In the genomic region with DNA sequence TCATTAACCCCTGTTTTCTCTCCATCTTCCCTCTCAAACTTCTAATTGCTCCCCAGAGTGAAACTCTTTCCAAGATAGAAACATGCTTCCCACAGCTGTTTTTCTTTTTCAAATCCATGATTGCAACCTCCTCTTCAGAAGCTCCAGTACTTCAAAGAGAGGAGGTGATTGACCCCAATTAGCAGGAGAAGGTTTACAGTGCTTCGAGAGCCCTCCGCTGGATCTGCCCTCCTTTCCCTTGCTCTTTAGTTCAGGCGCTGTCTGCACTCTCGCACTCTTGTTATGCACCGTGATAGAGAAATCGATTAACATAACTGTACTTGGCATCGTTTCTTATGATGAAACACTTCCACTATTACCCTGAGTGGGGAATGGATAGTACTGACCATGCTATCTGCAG, we compare ENCODE assay signal across 16 mouse cellular contexts.
A peak's percentile ranks its signal among the peaks of the same experiment; 100 is the strongest.
DNase-seq lines count a peak whose midpoint lies in the region; ATAC-seq and TF ChIP-seq lines count a peak whose summit lies in the region.
"Had no signal": no experiment of that assay in that cellular context is flagged by ENCODE, and none has a peak within 500 bp of the region (broad histone marks: within the 10 kb centered on the region; RNA-seq: fewer than 3 reads in every experiment).

No protein-coding gene starts in this region.

- peak overlapping the region; percentile 17; the same call in 1 of the 2 replicates for H3K4me3 ChIP-seq in gastrocnemius, adult 2 months
- no peak overlapping the region for H3K4me3 ChIP-seq in kidney, postnatal 0 days (replicated peaks; ENCODE audit: low read depth, low read length)
- H3K4me3 ChIP-seq: embryonic facial prominence, embryonic 13.5 days; intestine, embryonic 15.5 days; left cerebral cortex, adult 2 months; limb, embryonic 12.5 days; neural tube, embryonic 15.5 days had no signal

- no peaks in the 10 kb centered on the region for H3K4me1 ChIP-seq in kidney, postnatal 0 days (replicated peaks; ENCODE audit: insufficient read depth, low read length)
- H3K4me1 ChIP-seq: intestine, embryonic 15.5 days had no signal

- no peak overlapping the region for H3K27ac ChIP-seq in gastrocnemius, adult 2 months
- H3K27ac ChIP-seq in kidney, postnatal 0 days = no peak overlapping the region
- H3K27ac ChIP-seq: embryonic facial prominence, embryonic 13.5 days; intestine, embryonic 15.5 days; left cerebral cortex, adult 2 months; limb, embryonic 12.5 days; neural tube, embryonic 15.5 days had no signal

- no peak for DNase-seq in gastrocnemius, adult 2 months
- no peak for DNase-seq in gastrocnemius, postnatal 4 days (ENCODE audit: low spot score in 2 of 2)
- peak; percentile 32 for DNase-seq in kidney, postnatal 0 days (ENCODE audit: low spot score)
- no peak for DNase-seq in kidney, adult 11 months
- peak; percentile 70 for DNase-seq in brain, embryonic 14.5 days (ENCODE audit: low read depth)
- DNase-seq in hindlimb bud, embryonic 11.5 days (ENCODE audit: extremely low spot score, low read depth, low spot score) = peak; percentile 41
- no peak for DNase-seq in thymus, postnatal 36 days
- DNase-seq in right cerebral cortex, postnatal 10 days (ENCODE audit: low spot score in 2 of 2) = no peak
- DNase-seq: cerebellum, adult 9-10 months; gastrocnemius, postnatal 25 days had no signal

- intact Hi-C loops in gastrocnemius, adult 2 months (cut with DNase I) = no loop called here

- TF ChIP-seq POLR2A in brain, embryonic 14.5 days (IDR thresholded peaks at IDR 0.05; ENCODE audit: borderline replicate concordance, extremely low read depth, insufficient read depth, insufficient read length, poor library complexity, severe bottlenecking) = no peak

- no peak for ATAC-seq in kidney, postnatal 0 days (replicated peaks; ENCODE audit: low FRiP score, low read depth)
- ATAC-seq: forebrain, embryonic 16.5 days; intestine, embryonic 15.5 days had no signal

- TF ChIP-seq CTCF in gastrocnemius, adult 2 months (IDR thresholded peaks at IDR 0.05) = no peak
- TF ChIP-seq CTCF in kidney, postnatal 0 days (IDR thresholded peaks at IDR 0.05; ENCODE audit: low read depth) = no peak
- no peak for TF ChIP-seq CTCF in brain, embryonic 14.5 days (IDR thresholded peaks at IDR 0.05; ENCODE audit: borderline replicate concordance, extremely low read depth, insufficient read depth, insufficient read length)

- H3K36me3 ChIP-seq in kidney, postnatal 0 days (ENCODE audit: insufficient read depth, low read length) = no peaks in the 10 kb centered on the region
- H3K36me3 ChIP-seq: embryonic facial prominence, embryonic 13.5 days; intestine, embryonic 15.5 days; limb, embryonic 12.5 days; neural tube, embryonic 15.5 days had no signal

- no peaks in the 10 kb centered on the region for H3K9me3 ChIP-seq in kidney, postnatal 0 days (replicated peaks; ENCODE audit: low read length)
- H3K9me3 ChIP-seq: embryonic facial prominence, embryonic 13.5 days; intestine, embryonic 15.5 days; limb, embryonic 12.5 days; neural tube, embryonic 15.5 days had no signal

- 25% methylated on average over 7 of the region's 7 CpGs for WGBS in kidney, postnatal 0 days

- no peak overlapping the region for H3K4me2 ChIP-seq in kidney, postnatal 0 days (ENCODE audit: low read length)
- H3K4me2 ChIP-seq: embryonic facial prominence, embryonic 13.5 days; intestine, embryonic 15.5 days; limb, embryonic 12.5 days; neural tube, embryonic 15.5 days had no signal

- no peak overlapping the region for H3K9ac ChIP-seq in kidney, postnatal 0 days (ENCODE audit: low read depth, low read length)
- H3K9ac ChIP-seq: embryonic facial prominence, embryonic 13.5 days; intestine, embryonic 15.5 days; limb, embryonic 12.5 days; neural tube, embryonic 15.5 days had no signal

- H3K27me3 ChIP-seq in kidney, postnatal 0 days (ENCODE audit: insufficient read depth, low read length) = no peaks in the 10 kb centered on the region
- H3K27me3 ChIP-seq: embryonic facial prominence, embryonic 13.5 days; intestine, embryonic 15.5 days; limb, embryonic 12.5 days; neural tube, embryonic 15.5 days had no signal

Comparison
In these comparisons a context has a peak if more than half of its experiments do, and no peak if none do; other contexts are left out.
1. DNase-seq: peak in kidney, postnatal 0 days (single experiment), brain, embryonic 14.5 days (single experiment) and hindlimb bud, embryonic 11.5 days (single experiment); none in gastrocnemius, adult 2 months (single experiment), gastrocnemius, postnatal 4 days (0 of 2), kidney, adult 11 months (single experiment), thymus, postnatal 36 days (0 of 2) and right cerebral cortex, postnatal 10 days (0 of 2).